Mouse (Mus musculus) cerebellum, adult 18-20 months (tissue): ENCODE measurements at regions not wholly inside any gene's neighbourhood (a gene's known extent, or its start where the extent isn't known, plus 50 kb on each side); places are given as distances from the start of the nearest gene placed in this dataset.
A peak's percentile ranks its signal among the peaks of the same experiment; 100 is the strongest.

Experiments
- DNase-seq, 2 experiments: peaks; one replicate each; pipeline ENCODE4 v3.0.0; 2021

- no peak for DNase-seq
These were observed 313.0 kb downstream of the Bmper start for GRCm38 (mm10) chr9:23535872-23536271.

- DNase-seq = no peak
These were observed 315.2 kb downstream of the Bmper start for GRCm38 (mm10) chr9:23538051-23538450.

- no peak for DNase-seq
These were observed 328.8 kb downstream of the Bmper start for GRCm38 (mm10) chr9:23551692-23552091.

- DNase-seq = no peak
These were observed 330.9 kb downstream of the Bmper start for GRCm38 (mm10) chr9:23553766-23554165.

GRCm38 (mm10) chr9:23557601-23558000, 334.7 kb downstream of the Bmper start:
- no peak for DNase-seq

- DNase-seq = no peak
These were observed 339.0 kb downstream of the Bmper start for GRCm38 (mm10) chr9:23561924-23562323.

- no peak for DNase-seq
These were observed 344.2 kb downstream of the Bmper start for GRCm38 (mm10) chr9:23567081-23567480.

GRCm38 (mm10) chr9:23570150-23570549, 347.3 kb downstream of the Bmper start:
- DNase-seq = no peak

GRCm38 (mm10) chr9:23576314-23576713, 353.4 kb downstream of the Bmper start:
- DNase-seq = no peak

GRCm38 (mm10) chr9:23580155-23580554, 357.3 kb downstream of the Bmper start:
- peak in 1 of 2 experiments; percentile 23 for DNase-seq

- DNase-seq = peak; percentile 88 to 89
These were observed 358.2 kb downstream of the Bmper start for GRCm38 (mm10) chr9:23581039-23581606.

GRCm38 (mm10) chr9:23584561-23584960, 361.7 kb downstream of the Bmper start:
- DNase-seq = peak; percentile 17 to 26

- no peak for DNase-seq
These were observed 366.1 kb downstream of the Bmper start for GRCm38 (mm10) chr9:23589024-23589423.

GRCm38 (mm10) chr9:23591906-23592305, 369.0 kb downstream of the Bmper start:
- no peak for DNase-seq

- DNase-seq = no peak
These were observed 377.7 kb downstream of the Bmper start for GRCm38 (mm10) chr9:23600623-23601022.
